Mouse (Mus musculus): ENCODE data around the gene Rmi2. TPM values are rescaled to one million over a fixed set of nuclear protein-coding genes. Genes with fewer than 3 reads are reported as not detected.

The Rmi2 gene
- polyA plus RNA-seq (2014; fragmentation: Illumina TruSeq; extraction: RNeasy Lipid Tissue Mini Kit (QIAGEN cat#74804); ENCODE audit: low read depth, low replicate concordance): not detected

DNA sequence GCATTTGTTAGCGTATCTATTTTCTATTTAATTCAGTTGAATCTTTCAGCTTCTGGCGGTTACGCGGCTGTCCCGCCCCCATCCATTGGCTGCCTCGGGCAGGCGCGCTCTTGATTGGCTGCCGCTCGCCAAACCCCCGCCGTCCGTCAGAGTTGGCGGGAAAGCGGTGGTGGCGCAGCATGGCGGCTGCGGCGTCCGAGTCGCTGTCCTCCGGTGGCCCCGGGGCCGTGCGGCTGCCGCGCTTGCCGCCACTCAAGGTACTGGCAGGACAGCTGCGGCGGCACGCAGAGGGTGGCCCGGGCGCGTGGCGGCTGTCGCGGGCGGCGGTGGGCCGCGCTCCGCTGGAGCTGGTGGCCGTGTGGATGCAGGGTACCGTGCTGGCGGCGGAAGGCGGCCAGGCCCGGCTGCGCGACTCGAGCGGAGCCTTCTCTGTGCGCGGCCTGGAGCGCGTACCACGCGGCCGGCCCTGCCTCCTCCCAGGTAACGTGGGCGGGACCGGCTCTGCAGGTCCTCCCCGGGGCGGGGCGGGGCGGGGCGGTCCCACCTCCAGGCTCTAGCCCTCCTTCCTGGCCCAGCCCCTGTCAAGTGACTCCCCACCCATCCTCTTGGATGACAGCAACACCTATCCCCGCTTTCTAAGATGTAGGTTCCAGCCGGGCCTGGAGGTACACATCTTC is at the start of gene Rmi2:
Rmi2 (plus strand) TSS at position 149 of the 677 bp plus-strand sequence.

DNA sequence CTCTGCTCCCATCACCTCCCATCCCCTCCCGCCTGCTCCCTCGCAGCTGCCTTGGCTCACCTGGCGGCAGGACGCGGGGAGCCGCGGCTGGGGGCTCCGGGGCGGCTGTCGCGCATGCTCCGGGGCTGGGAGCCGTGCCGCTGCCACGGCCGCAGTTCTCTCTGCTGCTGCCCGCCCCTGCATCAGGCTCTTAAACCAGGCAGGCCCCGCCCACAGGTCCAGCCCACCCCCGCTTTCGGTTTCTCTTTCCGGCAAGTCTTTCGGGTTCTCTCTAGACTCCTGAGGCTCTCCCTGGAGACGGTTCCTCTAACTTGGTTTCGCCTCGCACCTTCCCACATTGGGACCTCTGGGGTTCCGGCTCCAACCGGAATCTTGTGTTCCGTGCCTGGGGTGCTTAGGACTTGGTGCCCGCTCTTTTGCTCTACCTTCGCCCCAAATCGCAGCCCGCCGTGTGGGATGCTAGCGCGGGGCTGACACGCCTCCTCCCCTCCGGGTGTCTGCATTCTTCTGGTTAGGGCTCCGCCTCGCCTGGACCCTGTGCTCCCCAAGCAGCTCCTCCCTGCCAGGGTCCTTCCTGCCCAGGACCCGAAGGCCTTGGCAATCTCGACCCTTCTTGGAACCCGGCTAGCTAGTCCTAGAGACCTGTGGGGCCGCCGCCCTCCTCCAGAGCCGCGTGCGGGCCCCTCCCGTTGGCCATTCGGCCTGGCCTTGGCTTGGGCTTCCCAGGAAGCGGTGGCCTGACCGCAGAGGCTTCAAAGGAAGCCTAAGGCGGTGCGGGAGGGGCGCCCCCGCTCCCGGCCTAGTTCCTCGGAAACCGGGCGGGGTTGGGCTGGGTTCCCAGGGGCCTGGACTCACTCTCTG is 49.3 kb upstream of the Rmi2 start, which contains the start of gene Socs1:
Socs1 (minus strand) TSS at position 166 of the 861 bp plus-strand sequence.

DNA sequence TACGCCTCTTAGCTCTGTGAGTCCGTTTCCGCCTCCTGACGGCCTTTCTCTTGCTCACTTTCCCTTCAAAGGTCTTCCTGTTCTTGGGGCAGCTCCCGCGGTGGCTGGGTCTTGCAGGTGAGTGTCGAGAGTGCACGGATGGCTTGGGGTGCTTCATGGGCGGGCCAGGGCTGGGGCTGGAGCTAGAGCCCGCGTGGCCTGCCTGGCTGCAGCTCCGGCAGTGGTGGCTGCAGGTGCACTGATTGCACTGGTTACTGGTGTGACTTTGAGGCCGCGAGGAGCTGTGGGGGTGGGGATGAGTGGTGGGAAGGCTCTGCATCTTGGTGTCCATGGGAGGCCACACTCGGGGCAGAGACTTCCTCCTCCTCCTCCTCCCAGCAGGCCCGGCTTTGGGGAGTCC is 46.6 kb upstream of the Rmi2 start, which contains the start of gene Tnp2:
Tnp2 (minus strand) TSS at position 390 of the 400 bp plus-strand sequence.

DNA sequence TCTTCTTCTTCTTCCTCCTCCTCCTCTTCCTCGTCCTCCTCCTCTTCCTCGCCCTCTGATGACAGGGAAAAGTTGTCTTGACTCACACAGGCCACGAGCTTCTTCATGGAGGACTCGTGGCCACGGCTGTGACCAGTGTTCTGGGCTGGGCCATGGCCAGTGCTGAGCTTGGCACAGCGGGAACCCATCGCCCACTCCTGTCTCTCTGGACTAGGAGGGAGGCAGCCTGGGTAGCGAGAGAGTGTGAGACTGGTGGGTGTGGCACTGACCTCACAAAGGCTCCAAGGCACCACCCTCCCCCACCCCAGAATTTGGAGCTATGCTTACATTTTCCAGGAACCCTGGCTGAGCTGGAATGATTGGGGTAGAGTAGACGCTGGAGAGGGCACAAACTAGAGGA is 44.2 kb upstream of the Rmi2 start, which contains the start of gene Prm3:
Prm3 (minus strand) TSS at position 213 of the 400 bp plus-strand sequence.

DNA sequence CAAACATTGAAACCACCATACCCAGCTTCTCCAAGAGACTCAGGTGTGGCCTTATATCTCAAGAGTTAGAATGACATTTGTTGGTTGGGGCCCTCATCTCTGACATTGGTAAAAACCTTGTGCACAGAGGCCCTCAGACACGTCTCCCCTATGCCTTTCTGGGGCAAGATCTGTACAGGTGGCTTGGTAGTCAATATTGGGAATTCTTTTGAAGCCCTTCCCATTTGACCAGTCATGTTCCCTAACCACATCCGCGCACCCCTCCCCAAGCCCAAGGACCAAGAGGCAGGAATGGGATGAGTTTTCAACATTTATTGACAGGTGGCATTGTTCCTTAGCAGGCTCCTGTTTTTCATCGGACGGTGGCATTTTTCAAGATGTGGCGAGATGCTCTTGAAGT is 38.8 kb upstream of the Rmi2 start, which contains the start of gene Prm2:
Prm2 (minus strand) TSS at position 101 of the 400 bp plus-strand sequence.

DNA sequence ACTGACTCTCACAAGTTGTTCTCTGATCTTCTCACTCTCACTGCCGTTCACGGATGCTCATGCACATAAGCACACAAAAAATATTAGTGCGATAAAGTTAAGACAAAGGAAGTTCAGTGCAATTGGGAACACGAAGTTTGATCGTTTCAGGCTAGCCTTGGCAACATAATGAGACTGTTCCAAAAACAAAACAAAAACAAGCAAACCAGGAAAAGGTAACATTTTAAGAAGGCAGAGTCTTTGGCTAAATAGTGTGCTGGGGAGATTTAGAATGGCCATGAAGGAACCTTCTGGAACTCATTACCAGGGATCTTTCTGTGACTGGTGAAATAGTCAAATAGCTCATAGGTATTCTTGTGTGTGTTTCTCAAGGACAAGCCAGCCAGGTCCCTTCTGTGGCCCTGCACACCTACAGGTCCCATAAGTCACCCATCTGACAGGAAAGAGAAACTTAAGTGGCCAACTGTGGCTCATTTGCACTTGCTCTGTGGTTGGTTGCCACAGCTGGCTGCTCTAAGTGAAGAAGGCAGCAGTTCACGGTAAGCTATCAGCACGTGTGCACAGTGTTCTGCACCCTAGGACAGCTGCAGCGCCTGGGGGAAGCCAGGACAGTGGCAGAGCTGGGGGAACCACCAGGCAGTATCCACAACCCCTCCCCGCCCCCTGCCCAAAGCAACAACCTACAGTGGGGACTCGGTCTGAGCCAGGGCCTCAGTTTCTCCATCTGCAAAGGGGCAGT is 28.9 kb upstream of the Rmi2 start, which contains the start of gene Prm1:
Prm1 (minus strand) TSS at position 51 of the 739 bp plus-strand sequence.

DNA sequence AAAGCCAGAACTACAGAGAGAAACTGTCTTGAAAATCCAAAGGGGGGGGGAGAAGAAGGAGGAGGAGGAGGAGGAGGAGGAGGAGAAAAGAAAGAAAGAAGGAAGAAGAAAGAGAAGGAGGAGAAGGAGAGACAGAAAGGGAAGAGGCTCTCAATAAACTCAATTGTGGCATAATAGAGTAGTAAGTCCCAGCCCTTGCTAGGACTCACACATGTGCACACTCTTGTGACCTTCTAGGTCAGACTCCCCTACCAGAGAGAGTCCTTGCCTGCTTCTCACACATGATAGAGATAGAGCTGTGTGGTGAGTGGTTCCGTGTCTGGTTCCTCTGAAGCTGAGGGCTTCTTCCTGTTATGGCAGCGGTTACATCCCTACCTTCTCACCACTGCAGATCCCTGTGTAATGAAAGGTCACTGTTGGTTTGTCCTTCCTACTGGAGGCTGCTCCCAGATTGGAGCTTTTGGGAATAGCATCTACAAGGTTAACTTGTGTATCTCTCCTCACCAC is 21.9 kb upstream of the Rmi2 start, which contains the start of gene Gm11172:
Gm11172 (plus strand) TSS at position 51 of the 507 bp plus-strand sequence.

Other genes with a start within 250 kb of the Rmi2 start
- gene Socs1, start 49.5 kb upstream of the Rmi2 start, polyA plus RNA-seq (2014; fragmentation: Illumina TruSeq; extraction: RNeasy Lipid Tissue Mini Kit (QIAGEN cat#74804); ENCODE audit: low read depth, low replicate concordance): not detected
- not detected for gene Tnp2, start 46.4 kb upstream of the Rmi2 start, polyA plus RNA-seq (2014; fragmentation: Illumina TruSeq; extraction: RNeasy Lipid Tissue Mini Kit (QIAGEN cat#74804); ENCODE audit: low read depth, low replicate concordance)
- gene Prm3, start 44.1 kb upstream of the Rmi2 start, polyA plus RNA-seq (2014; fragmentation: Illumina TruSeq; extraction: RNeasy Lipid Tissue Mini Kit (QIAGEN cat#74804); ENCODE audit: low read depth, low replicate concordance): not detected
- not detected for gene Prm2, start 38.9 kb upstream of the Rmi2 start, polyA plus RNA-seq (2014; fragmentation: Illumina TruSeq; extraction: RNeasy Lipid Tissue Mini Kit (QIAGEN cat#74804); ENCODE audit: low read depth, low replicate concordance)
- 1.2 TPM for gene Prm1, start 29.2 kb upstream of the Rmi2 start, polyA plus RNA-seq (2014; fragmentation: Illumina TruSeq; extraction: RNeasy Lipid Tissue Mini Kit (QIAGEN cat#74804); ENCODE audit: low read depth, low replicate concordance)
- not detected for gene Gm11172, start 22.1 kb upstream of the Rmi2 start, polyA plus RNA-seq (2014; fragmentation: Illumina TruSeq; extraction: RNeasy Lipid Tissue Mini Kit (QIAGEN cat#74804); ENCODE audit: low read depth, low replicate concordance)
- gene Snn, start 225.9 kb downstream of the Rmi2 start, polyA plus RNA-seq (2014; fragmentation: Illumina TruSeq; extraction: RNeasy Lipid Tissue Mini Kit (QIAGEN cat#74804); ENCODE audit: low read depth, low replicate concordance): 0.85 TPM
- 41.6 TPM for gene Litaf, start 231.1 kb downstream of the Rmi2 start, polyA plus RNA-seq (2014; fragmentation: Illumina TruSeq; extraction: RNeasy Lipid Tissue Mini Kit (QIAGEN cat#74804); ENCODE audit: low read depth, low replicate concordance)

All from liver, adult 10 weeks (tissue).